Mouse (Mus musculus) cerebral cortex, adult 2 months (tissue): ENCODE results near the gene Rasip1.

Source experiments
- WGBS: fragments of 180-500 bp; shearing (Covaris S2); methylation state at CpG from one replicate; pipeline ENCODE4 v1.1.7; 2018; 5-methylcytosine and 5-hydroxymethylcytosine counted together

Rasip1 gene

DNA sequence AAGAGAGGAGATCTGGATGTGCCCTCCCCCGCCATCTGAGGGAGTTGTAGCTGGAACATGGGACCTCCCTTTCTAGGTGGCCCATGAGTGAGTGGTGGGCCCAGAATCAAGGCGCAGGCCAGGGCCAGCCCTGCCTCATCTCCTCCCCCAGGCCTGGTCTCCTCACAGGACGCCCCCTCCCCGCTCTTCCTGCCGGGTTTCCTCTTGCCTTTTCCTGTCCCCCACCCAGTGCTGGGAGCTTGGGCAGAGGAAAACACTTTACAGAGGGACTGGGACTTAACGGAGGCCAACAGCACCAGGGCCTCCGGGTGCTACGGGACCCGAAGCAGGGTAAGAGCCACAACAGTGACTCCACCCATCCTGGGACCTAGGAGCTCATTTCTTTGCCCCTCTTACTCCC, at the start of gene Rasip1:
Gene Rasip1, plus strand, starts transcription at position 228 of the 400 bp plus-strand sequence.
- WGBS: 85% methylated on average over 9 of the region's 9 CpGs

GRCm38 (mm10) chr7:45585923-45586322, 41.4 kb upstream of the Rasip1 start:
- WGBS: 91% methylated on average over 6 of the region's 6 CpGs

DNA sequence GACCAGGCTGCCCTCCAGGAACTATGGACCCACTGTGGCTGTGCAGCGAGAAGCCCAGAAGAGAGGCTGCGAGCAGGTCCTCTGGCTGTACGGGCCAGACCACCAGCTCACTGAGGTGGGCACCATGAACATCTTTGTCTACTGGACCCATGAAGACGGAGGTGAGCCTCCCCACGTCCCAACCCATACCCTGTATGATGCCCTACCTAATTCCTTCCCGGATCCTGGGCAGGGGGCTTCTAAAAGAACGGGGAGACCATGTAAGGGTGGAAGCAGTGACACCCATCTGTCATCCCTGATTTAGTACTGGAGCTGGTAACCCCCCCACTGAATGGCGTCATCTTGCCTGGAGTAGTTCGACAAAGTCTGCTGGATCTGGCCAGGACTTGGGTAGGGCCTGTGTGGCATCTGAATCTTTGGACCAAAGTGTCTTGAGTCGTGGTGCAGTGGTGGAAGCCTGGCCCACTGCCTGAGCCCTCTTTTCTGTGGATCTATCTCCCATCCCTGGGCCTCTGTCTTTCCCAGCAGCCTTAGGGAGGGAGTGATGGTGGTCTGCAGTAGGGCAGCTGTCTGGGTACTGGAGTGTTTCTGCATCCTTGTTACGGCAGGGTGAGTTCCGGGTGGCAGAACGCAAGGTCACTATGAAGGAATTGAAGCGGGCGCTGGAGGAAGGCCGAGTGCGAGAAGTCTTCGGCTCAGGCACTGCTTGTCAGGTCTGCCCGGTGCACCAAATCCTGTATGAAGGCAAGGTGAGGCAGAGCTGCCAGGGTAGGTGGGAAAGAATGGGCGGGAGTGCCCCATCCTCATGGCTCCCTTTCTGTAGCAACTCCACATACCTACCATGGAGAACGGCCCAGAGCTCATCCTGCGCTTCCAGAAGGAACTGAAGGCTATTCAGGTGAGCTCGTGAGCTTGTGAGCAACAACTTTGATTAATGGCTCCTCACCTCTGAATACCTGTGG, 39.4 kb upstream of the Rasip1 start:
- WGBS: 95% methylated on average over 23 of the region's 23 CpGs

DNA sequence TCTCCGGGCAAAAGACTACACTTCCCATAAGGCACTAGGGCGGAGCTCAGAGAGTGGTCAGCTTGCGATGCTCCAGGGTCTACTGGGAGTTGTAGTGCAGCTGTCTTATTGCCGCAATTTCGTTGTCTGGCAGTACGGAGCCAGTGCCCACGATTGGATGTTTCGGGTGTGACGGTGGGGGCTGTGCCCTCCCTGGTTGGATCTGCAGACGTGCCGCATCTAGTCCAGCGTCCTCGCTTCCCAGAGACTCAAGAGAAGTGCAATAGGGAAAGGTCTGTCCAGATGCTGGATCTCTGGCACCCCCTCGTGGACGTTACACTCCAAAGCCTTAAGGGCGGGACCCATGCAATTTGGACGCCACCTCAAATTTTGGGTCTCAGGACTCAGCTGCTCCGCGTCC, 38.1 kb upstream of the Rasip1 start:
- WGBS: under 1% methylated on average over 19 of the region's 19 CpGs

GRCm38 (mm10) chr7:45589898-45590297, 37.4 kb upstream of the Rasip1 start:
- 94% methylated on average over 5 of the region's 5 CpGs for WGBS

GRCm38 (mm10) chr7:45590874-45591273, 36.4 kb upstream of the Rasip1 start:
- 64% methylated on average over 3 of the region's 3 CpGs for WGBS

- WGBS: 86% methylated on average over 7 of the region's 7 CpGs
Observed at GRCm38 (mm10) chr7:45591880-45592279, 35.4 kb upstream of the Rasip1 start.

- 23% methylated on average over 10 of the region's 10 CpGs for WGBS
Observed at GRCm38 (mm10) chr7:45593118-45593815, 34.0 kb upstream of the Rasip1 start.

GRCm38 (mm10) chr7:45595176-45595575, 32.1 kb upstream of the Rasip1 start:
- WGBS: 87% methylated on average over 4 of the region's 4 CpGs

DNA sequence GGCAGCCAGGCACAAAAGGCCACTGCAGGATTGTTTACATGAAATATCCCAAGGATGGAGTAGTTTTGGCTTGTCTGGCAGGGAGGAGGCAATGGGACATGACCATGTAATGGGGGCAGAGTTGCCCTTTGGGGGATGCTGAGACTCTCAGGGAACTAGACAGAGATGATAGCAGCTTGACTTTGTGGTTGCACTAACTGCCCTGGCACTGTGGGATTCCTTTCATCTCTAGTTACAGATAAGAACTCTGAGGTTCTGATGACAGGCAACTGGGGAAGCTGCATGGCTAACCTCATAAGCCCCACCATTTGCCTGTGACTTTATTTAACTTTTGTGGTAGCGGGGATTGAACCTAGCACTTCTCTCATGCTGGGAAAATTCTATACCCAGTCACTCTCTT, 31.2 kb upstream of the Rasip1 start:
- WGBS: 94% methylated on average over 1 of the region's 1 CpGs

GRCm38 (mm10) chr7:45597013-45597412, 30.3 kb upstream of the Rasip1 start:
- WGBS: 94% methylated on average over 5 of the region's 5 CpGs

DNA sequence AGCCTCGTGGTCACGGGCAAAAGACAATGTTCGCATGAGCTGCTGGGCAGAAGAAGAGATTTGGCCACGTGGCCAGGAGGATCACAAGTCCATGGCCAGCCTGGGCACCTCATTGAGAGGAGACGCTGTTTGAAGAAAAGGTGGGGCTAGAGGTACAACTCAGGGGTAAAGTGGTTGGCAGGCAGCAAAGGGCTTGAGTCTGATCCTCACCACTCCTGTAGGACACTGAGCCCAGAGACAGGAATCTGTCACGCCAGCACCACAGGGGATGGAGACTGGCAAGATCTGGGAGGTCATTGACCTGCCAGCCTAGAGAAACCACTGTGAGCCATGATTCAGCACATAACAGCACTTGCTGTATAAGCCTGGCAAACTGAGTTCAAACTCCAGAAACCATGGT, 29.8 kb upstream of the Rasip1 start:
- 91% methylated on average over 6 of the region's 6 CpGs for WGBS

- WGBS: 75% methylated on average over 18 of the region's 18 CpGs
Observed at GRCm38 (mm10) chr7:45598960-45599879, 28.1 kb upstream of the Rasip1 start.

DNA sequence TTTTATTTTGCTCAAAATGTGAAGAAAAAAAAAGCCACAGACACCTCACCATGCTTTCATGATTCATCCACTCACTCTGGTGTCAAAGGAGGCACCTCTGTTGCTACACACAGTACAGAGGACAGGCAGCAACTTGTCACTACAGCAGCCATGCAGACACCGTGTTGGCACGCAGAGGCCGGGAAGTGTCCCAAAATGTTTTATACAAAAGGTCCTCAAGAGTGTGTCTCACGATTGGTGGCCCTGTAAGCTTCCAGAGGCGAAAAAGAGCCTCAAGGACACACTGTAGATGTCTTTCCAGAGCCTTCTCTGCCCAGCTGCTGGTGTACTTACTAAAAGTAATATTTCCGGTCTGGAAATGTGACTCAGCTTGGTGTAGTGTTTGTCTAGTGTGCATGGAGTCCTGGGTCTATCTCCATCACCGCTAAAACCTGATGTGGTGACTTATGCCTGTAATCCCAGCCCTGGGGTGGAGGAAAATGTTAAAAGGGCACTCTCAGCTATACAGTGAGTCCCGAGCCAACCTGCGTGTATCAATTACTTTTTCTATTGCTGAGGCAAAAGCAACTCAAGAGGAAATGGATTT, 21.5 kb upstream of the Rasip1 start:
- 82% methylated on average over 9 of the region's 9 CpGs for WGBS

GRCm38 (mm10) chr7:45609511-45609910, 17.8 kb upstream of the Rasip1 start:
- WGBS: 88% methylated on average over 1 of the region's 1 CpGs

DNA sequence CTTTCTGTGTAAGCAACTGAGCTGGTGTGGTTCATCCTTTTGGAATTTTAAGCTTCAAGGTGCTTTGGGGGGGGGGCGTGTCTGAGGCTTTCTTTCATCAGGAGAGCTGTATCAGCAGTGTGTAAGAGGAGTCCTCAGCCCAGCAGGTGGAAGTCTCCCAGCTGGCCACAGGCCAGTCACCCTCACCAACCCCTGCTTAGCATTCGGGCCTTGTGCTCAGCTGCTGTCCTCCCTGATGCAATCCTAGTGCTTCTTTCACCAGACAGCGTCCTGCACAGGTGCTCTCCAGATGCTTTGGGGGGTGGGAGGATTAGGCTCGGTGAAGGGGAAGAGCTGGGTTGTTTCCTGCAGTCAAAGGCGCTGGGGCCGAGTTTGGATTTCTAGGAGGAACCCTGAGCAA, 11.0 kb upstream of the Rasip1 start:
- WGBS: 53% methylated on average over 6 of the region's 6 CpGs

- WGBS: 8% methylated on average over 31 of the region's 31 CpGs
Observed at GRCm38 (mm10) chr7:45617042-45617695, 10.1 kb upstream of the Rasip1 start, which contains the start of gene Fut1. Gene Fut1, plus strand, starts transcription at chr7:45617289.

DNA sequence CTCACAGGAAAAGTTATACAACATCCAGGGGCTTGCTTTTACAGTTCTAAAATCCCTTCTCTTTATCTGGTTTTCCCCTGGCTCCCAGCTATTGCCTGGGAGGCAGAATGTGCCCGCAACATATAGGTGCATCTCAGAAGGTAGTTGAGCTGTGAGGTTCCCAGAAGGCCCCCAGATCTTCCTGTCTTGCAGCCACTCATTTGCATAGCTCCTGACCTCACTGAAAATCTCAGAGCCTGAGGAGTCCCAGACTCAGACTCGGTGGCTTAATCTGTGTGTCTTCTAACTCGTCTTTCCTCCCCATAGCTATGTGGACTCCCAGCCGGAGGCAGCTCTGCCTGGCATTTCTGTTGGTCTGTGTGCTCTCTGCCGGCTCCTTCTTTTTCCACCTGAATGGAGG, 9.0 kb upstream of the Rasip1 start:
- 91% methylated on average over 5 of the region's 5 CpGs for WGBS

- WGBS: 96% methylated on average over 5 of the region's 5 CpGs
Observed at GRCm38 (mm10) chr7:45619592-45619991, 7.7 kb upstream of the Rasip1 start.

GRCm38 (mm10) chr7:45621443-45621842, 5.8 kb upstream of the Rasip1 start, which contains the start of gene Izumo1:
Gene Izumo1, plus strand, starts transcription at chr7:45621811.
- 37% methylated on average over 9 of the region's 9 CpGs for WGBS

DNA sequence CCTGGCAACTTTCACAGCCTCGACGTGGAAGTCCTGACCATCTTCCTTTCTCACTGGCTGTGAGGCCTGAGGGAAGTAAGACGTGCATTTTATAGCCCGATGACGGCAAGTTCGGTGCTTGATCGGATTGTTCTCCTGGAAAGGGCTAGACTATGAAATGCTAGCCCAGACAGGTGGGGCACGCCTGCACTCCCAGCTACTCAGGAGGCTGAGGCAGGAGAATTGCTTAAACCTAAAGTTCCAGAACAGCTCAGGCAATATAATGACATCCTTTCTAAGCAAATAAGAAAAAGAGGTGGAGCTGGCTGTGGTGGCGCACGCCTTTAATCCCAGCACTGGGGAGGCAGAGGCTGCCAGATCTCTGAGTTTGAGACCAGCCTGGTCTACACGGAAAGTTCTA, 3.8 kb upstream of the Rasip1 start:
- 94% methylated on average over 11 of the region's 11 CpGs for WGBS
